Mouse (Mus musculus): ENCODE measurements around the gene Gm17018.

Gene Gm17018

DNA sequence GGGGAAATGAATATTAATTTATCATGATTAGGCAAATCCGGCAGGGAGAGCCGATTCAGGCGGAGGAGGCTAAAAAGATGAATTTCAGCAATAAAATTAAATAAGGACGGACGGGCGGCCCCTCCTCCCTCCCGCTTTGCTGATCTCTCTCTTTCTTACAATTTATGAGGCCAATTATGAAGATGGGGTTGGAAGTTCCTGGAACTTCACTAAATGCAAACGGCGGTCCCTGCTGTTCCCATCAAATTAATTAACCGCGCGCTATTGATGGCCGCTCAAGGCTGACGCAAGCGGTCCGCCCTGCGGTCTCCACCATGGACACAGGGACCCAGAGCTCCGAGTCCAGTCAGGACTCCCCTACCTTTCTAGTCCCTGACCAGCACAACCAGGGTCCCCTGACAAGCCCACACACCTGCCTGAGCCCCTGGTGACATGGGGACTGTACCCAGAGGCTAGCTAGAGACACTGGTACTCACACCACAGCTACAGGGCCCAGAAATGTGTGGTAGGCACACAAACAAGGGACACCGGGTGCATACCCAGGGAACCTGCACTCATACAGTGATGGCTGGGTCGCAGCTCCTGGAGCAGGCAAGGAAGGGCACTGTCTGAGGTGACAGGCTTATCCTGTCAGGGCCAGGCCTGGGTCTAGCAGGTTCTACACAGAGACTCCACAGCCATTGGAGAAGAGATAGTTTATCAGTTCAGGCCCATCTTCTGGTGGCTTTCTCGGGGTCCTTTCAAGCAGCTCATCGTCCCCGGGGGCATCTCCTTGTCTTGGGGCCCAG is 11.1 kb upstream of the Gm17018 start:
- DNase-seq (ENCODE audit: extremely low read depth, low read depth) = no peak

- no peak for DNase-seq (ENCODE audit: extremely low read depth, low read depth)
Measured at GRCm38 (mm10) chr19:45549948-45550347, 10.5 kb upstream of the Gm17018 start.

DNA sequence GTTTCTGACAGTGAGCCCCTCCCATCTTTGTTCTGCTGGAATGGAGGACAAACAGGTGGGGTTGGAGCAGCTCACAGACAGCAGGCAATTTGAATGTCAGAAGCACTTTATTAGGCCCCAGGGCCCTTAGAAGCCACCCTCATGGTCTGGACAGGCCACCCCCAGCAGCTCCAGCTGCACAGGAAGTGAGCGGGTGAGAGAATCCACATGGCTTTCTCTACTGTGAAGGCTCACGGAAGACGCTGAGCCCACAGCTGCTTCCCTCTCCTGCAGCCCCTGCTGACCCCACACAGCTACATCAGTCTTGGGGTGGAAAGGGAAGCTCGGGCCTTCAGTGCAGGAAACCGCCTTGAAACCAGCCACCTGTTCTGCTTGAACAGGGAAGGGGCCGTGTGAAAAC is 8.2 kb upstream of the Gm17018 start:
- no peak for DNase-seq (ENCODE audit: extremely low read depth, low read depth)

- DNase-seq (ENCODE audit: extremely low read depth, low read depth) = no peak
Measured at GRCm38 (mm10) chr19:45554136-45554535, 6.3 kb upstream of the Gm17018 start.

GRCm38 (mm10) chr19:45565925-45566715 is 5.7 kb downstream of the Gm17018 start:
- DNase-seq (ENCODE audit: extremely low read depth, low read depth) = no peak

DNA sequence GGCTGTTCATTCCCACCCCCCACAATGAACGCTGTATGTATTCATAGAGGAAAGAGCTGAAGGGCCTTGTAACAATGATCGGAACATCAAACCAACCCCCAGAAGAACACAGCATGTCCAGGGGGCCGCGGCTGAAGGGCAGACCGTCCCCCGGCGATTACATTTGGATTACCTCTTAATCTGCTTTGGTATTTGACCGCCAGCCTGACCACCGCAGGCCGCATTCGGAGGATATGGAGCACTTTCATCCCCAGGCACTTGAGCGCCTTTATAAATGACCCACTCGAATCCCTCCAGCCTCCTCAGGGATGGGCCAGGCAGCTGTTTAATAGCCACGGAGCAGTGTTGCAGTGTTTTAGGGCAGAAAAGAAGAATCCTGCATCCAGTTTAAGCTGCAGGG is 7.0 kb downstream of the Gm17018 start:
- DNase-seq (ENCODE audit: extremely low read depth, low read depth) = no peak

GRCm38 (mm10) chr19:45573033-45573432 is 12.6 kb downstream of the Gm17018 start:
- DNase-seq (ENCODE audit: extremely low read depth, low read depth) = no peak

DNA sequence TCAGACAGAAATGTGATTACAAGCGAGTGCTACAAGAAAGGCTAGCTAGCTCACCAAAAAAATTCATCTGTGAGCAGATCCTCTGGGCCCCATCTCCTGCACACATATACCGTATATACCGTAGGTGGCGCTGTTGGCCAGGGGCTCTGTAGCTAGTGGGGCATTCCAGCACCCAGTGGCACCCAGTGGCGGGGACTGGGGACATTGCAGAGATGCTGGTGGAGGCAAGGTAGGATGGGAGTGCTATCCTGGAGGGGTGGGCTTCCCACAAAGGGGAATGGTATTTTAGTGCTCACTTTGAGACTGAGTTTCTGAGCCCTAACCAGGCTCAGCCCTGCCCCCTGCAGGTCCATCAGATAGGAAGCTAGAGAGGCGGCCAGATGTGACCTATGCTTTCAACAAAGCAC is 13.4 kb downstream of the Gm17018 start:
- DNase-seq (ENCODE audit: extremely low read depth, low read depth) = peak; percentile 67

GRCm38 (mm10) chr19:45574339-45574898 is 14.0 kb downstream of the Gm17018 start:
- DNase-seq (ENCODE audit: extremely low read depth, low read depth) = peak; percentile 70

GRCm38 (mm10) chr19:45574941-45575631 is 14.7 kb downstream of the Gm17018 start:
- DNase-seq (ENCODE audit: extremely low read depth, low read depth) = peak; percentile 33

- DNase-seq (ENCODE audit: extremely low read depth, low read depth) = peak; percentile 51
Measured at GRCm38 (mm10) chr19:45575632-45576001, 15.2 kb downstream of the Gm17018 start.

- DNase-seq (ENCODE audit: extremely low read depth, low read depth) = no peak
Measured at GRCm38 (mm10) chr19:45577141-45577750, 16.8 kb downstream of the Gm17018 start.

DNA sequence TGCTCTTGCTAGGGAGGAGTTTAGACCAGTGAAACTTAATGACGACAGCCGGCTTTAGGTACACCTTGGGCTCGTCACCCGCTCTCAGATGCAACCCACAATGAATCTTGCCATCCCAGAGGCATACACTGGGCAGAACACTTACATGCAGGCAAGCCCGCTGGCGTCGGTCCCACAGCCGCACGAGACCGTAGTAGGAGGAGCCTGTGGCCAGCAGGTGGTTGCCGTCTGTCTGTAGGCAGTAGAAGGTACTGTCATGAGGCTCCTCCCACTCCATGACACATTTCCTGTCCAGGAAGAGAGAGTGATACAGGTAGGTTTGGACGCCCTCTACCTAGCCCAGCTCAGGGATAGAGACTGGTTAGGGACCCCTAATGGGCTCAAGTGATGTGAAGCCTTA is 18.6 kb downstream of the Gm17018 start:
- no peak for DNase-seq (ENCODE audit: extremely low read depth, low read depth)

DNA sequence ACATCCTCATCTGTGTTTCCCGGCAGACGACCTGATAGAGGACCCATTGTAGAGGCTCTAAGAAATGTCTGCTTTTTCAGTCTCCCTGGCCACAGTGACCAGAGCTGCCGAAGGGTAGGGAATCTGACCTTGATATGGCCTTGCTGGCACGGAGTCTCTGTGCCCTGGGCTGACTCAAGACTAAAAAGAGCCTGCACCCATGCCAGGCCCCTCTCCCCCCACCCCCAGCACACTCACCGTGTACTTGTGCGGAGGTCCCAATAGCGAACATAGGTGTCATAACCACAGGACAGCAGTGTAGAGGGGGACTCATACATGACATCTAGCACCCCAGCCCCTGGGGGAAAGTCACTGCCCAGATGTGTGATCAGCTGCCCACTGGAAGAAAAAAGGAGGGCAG is 19.0 kb downstream of the Gm17018 start:
- DNase-seq (ENCODE audit: extremely low read depth, low read depth) = no peak

- no peak for DNase-seq (ENCODE audit: extremely low read depth, low read depth)
Measured at GRCm38 (mm10) chr19:45580235-45580634, 19.8 kb downstream of the Gm17018 start.

- peak; percentile 79 for DNase-seq (ENCODE audit: extremely low read depth, low read depth)
Measured at GRCm38 (mm10) chr19:45581257-45581656, 20.8 kb downstream of the Gm17018 start.

GRCm38 (mm10) chr19:45582161-45582560 is 21.7 kb downstream of the Gm17018 start:
- no peak for DNase-seq (ENCODE audit: extremely low read depth, low read depth)

DNA sequence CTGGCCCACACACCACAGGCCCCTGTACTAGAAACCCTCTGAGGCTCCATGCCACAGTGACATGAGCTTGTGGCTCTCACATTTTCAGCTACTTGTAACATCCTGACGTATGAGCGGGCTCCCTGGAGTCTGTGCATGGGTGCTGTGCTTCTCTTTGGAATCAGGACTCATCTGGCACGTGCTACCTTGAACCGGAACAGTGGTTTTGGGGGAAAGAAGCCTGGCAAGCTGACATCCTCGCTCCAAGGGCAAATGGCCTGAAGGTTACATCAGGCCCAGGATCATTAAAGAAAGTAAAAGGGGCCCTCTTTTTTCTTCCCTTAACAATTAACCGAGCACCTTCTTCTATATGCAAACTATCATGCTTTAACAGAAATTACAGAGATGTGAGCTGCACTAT is 22.7 kb downstream of the Gm17018 start:
- no peak for DNase-seq (ENCODE audit: extremely low read depth, low read depth)

DNA sequence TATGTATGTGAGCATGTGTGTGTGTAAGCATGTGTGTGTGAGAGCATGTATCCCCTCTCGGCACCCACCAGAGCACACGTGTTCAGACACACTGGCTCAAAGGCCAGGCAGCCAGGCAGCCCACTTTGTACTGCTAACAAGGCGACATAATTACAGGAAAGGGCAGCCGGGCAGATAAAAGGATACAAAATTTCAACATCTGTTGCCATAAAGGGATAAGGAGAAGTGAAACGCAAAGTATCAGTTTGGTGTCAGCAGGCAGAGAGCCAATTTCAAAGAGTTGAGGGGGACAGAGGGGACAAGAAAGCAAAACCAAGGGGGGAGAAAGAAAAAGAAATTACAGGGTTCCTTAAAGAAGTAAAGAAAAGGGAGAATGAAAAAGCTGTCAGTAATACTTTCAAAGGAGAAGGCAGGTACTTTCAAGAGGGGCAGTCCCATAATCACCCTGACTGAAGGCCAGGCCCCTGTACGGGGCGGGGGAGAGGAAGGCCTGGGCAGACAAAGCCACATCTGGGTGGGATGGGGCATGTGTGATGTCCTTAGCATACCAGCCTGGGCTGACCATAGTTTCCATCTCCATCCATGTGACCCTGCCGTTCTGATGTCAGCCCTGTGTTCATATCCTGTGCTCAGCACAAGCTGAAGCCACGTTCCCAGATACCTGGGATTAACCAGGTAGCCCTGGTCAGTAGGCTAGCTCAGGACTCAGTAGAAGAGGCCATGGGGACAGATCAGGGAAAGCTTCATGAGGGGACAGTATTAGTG is 24.6 kb downstream of the Gm17018 start:
- no peak for DNase-seq (ENCODE audit: extremely low read depth, low read depth)

- DNase-seq (ENCODE audit: extremely low read depth, low read depth) = no peak
Measured at GRCm38 (mm10) chr19:45586850-45587249, 26.4 kb downstream of the Gm17018 start.
